Mouse (Mus musculus) liver (tissue): Measurements from ENCODE around the gene Zfp988.
"Not testable (repeated sequence)": the region's sequence is repeated elsewhere in the genome, so short reads cannot be mapped to it uniquely, and the experiment has no call there.

Source experiments
- DNase-seq: peaks from one replicate; pipeline ENCODE4 v3.0.0-alpha.2; 2020; ENCODE audit warnings: mixed read lengths

Gene Zfp988

GRCm38 (mm10) chr4:147343042-147343908 lies 37.8 kb downstream of the Zfp988 start:
- not testable (repeated sequence) for DNase-seq

- DNase-seq: not testable (repeated sequence)
Observed at GRCm38 (mm10) chr4:147345061-147345554, 39.6 kb downstream of the Zfp988 start.

- DNase-seq: not testable (repeated sequence)
Observed at GRCm38 (mm10) chr4:147346361-147347035, 41.0 kb downstream of the Zfp988 start.

GRCm38 (mm10) chr4:147347300-147347699 lies 41.8 kb downstream of the Zfp988 start:
- DNase-seq: not testable (repeated sequence)

- not testable (repeated sequence) for DNase-seq
Observed at GRCm38 (mm10) chr4:147347880-147348279, 42.4 kb downstream of the Zfp988 start.

GRCm38 (mm10) chr4:147348401-147348800 lies 42.9 kb downstream of the Zfp988 start:
- not testable (repeated sequence) for DNase-seq

GRCm38 (mm10) chr4:147348906-147349686 lies 43.6 kb downstream of the Zfp988 start:
- DNase-seq: not testable (repeated sequence)

- not testable (repeated sequence) for DNase-seq
Observed at GRCm38 (mm10) chr4:147349687-147350415, 44.4 kb downstream of the Zfp988 start.

GRCm38 (mm10) chr4:147350541-147350940 lies 45.1 kb downstream of the Zfp988 start:
- not testable (repeated sequence) for DNase-seq

GRCm38 (mm10) chr4:147351376-147351980 lies 46.0 kb downstream of the Zfp988 start:
- DNase-seq: not testable (repeated sequence)

- not testable (repeated sequence) for DNase-seq
Observed at GRCm38 (mm10) chr4:147353626-147354025, 48.2 kb downstream of the Zfp988 start.

- DNase-seq: not testable (repeated sequence)
Observed at GRCm38 (mm10) chr4:147356042-147356441, 50.6 kb downstream of the Zfp988 start.

- DNase-seq: not testable (repeated sequence)
Observed at GRCm38 (mm10) chr4:147357195-147357594, 51.7 kb downstream of the Zfp988 start.

GRCm38 (mm10) chr4:147361003-147361402 lies 55.5 kb downstream of the Zfp988 start, which contains the start of gene Zfp978:
Gene Zfp978 (plus strand): TSS chr4:147361303.
- not testable (repeated sequence) for DNase-seq

GRCm38 (mm10) chr4:147361872-147362271 lies 56.4 kb downstream of the Zfp988 start:
- DNase-seq: not testable (repeated sequence)

GRCm38 (mm10) chr4:147369564-147369963 lies 64.1 kb downstream of the Zfp988 start:
- not testable (repeated sequence) for DNase-seq

- DNase-seq: not testable (repeated sequence)
Observed at GRCm38 (mm10) chr4:147383199-147383598, 77.7 kb downstream of the Zfp988 start.
